Mouse (Mus musculus): Measurements from ENCODE around the gene Aff1. TPM values are rescaled to one million over a fixed set of nuclear protein-coding genes. Genes with fewer than 3 reads are reported as not detected.

Aff1 gene
- polyA plus RNA-seq, 1 experiment, result 23.3 TPM

GRCm38 (mm10) chr5:103727777-103728395, 35.7 kb downstream of the Aff1 start:
- Histone ChIP-seq H3K36me3 (ENCODE audit: control insufficient read depth, insufficient read depth, low read length, poor library complexity, severe bottlenecking) (no peaks in the 10 kb centered on the region), H3K9ac (ENCODE audit: low read depth, poor library complexity, severe bottlenecking) (no peak overlapping the region), H3K9me3 (replicated peaks; ENCODE audit: control insufficient read depth, insufficient read depth, low read length, poor library complexity, severe bottlenecking) (no peaks in the 10 kb centered on the region), H3K27me3 (ENCODE audit: control insufficient read depth, insufficient read depth, low read length, poor library complexity, severe bottlenecking) (no peaks in the 10 kb centered on the region), H3K27ac (ENCODE audit: insufficient read depth, low read length) (no peak overlapping the region), H3K4me3 (ENCODE audit: low read depth, low read length) (no peak overlapping the region), H3K4me1 (ENCODE audit: control insufficient read depth, insufficient read depth, low read length) (peaks cover 15% of the 10 kb centered on the region)
- TF ChIP-seq CTCF (IDR thresholded peaks at IDR 0.05; ENCODE audit: low read depth, low read length) (no peak), POLR2A (IDR thresholded peaks at IDR 0.05; ENCODE audit: insufficient read depth, low read length) (no peak), EP300 (IDR thresholded peaks at IDR 0.05; ENCODE audit: insufficient read depth, low read depth, low read length) (no peak)

GRCm38 (mm10) chr5:103729225-103729624, 37.1 kb downstream of the Aff1 start:
- TF ChIP-seq EP300 (IDR thresholded peaks at IDR 0.05; ENCODE audit: insufficient read depth, low read depth, low read length) (no peak), CTCF (IDR thresholded peaks at IDR 0.05; ENCODE audit: low read depth, low read length) (no peak), POLR2A (IDR thresholded peaks at IDR 0.05; ENCODE audit: insufficient read depth, low read length) (no peak)
- H3K27me3 ChIP-seq (ENCODE audit: control insufficient read depth, insufficient read depth, low read length, poor library complexity, severe bottlenecking), result no peaks in the 10 kb centered on the region
- no peak overlapping the region for H3K9ac ChIP-seq (ENCODE audit: low read depth, poor library complexity, severe bottlenecking)
- no peak overlapping the region for H3K4me3 ChIP-seq (ENCODE audit: low read depth, low read length)
- no peaks in the 10 kb centered on the region for H3K36me3 ChIP-seq (ENCODE audit: control insufficient read depth, insufficient read depth, low read length, poor library complexity, severe bottlenecking)
- no peaks in the 10 kb centered on the region for H3K9me3 ChIP-seq (replicated peaks; ENCODE audit: control insufficient read depth, insufficient read depth, low read length, poor library complexity, severe bottlenecking)
- peaks cover 15% of the 10 kb centered on the region for H3K4me1 ChIP-seq (ENCODE audit: control insufficient read depth, insufficient read depth, low read length)
- H3K27ac ChIP-seq (ENCODE audit: insufficient read depth, low read length), result no peak overlapping the region

GRCm38 (mm10) chr5:103730142-103730541, 38.0 kb downstream of the Aff1 start:
- Histone ChIP-seq H3K4me1 (ENCODE audit: control insufficient read depth, insufficient read depth, low read length) (peaks cover 15% of the 10 kb centered on the region), H3K9ac (ENCODE audit: low read depth, poor library complexity, severe bottlenecking) (no peak overlapping the region), H3K27me3 (ENCODE audit: control insufficient read depth, insufficient read depth, low read length, poor library complexity, severe bottlenecking) (no peaks in the 10 kb centered on the region), H3K36me3 (ENCODE audit: control insufficient read depth, insufficient read depth, low read length, poor library complexity, severe bottlenecking) (no peaks in the 10 kb centered on the region), H3K27ac (ENCODE audit: insufficient read depth, low read length) (no peak overlapping the region), H3K4me3 (ENCODE audit: low read depth, low read length) (no peak overlapping the region), H3K9me3 (replicated peaks; ENCODE audit: control insufficient read depth, insufficient read depth, low read length, poor library complexity, severe bottlenecking) (no peaks in the 10 kb centered on the region)
- TF ChIP-seq EP300 (IDR thresholded peaks at IDR 0.05; ENCODE audit: insufficient read depth, low read depth, low read length) (no peak), POLR2A (IDR thresholded peaks at IDR 0.05; ENCODE audit: insufficient read depth, low read length) (no peak), CTCF (IDR thresholded peaks at IDR 0.05; ENCODE audit: low read depth, low read length) (no peak)

GRCm38 (mm10) chr5:103730727-103731126, 38.6 kb downstream of the Aff1 start:
- Histone ChIP-seq H3K4me1 (ENCODE audit: control insufficient read depth, insufficient read depth, low read length) (peaks cover 15% of the 10 kb centered on the region), H3K27ac (ENCODE audit: insufficient read depth, low read length) (no peak overlapping the region), H3K27me3 (ENCODE audit: control insufficient read depth, insufficient read depth, low read length, poor library complexity, severe bottlenecking) (no peaks in the 10 kb centered on the region), H3K4me3 (ENCODE audit: low read depth, low read length) (no peak overlapping the region), H3K36me3 (ENCODE audit: control insufficient read depth, insufficient read depth, low read length, poor library complexity, severe bottlenecking) (no peaks in the 10 kb centered on the region), H3K9ac (ENCODE audit: low read depth, poor library complexity, severe bottlenecking) (no peak overlapping the region), H3K9me3 (replicated peaks; ENCODE audit: control insufficient read depth, insufficient read depth, low read length, poor library complexity, severe bottlenecking) (no peaks in the 10 kb centered on the region)
- TF ChIP-seq POLR2A (IDR thresholded peaks at IDR 0.05; ENCODE audit: insufficient read depth, low read length) (no peak), EP300 (IDR thresholded peaks at IDR 0.05; ENCODE audit: insufficient read depth, low read depth, low read length) (no peak), CTCF (IDR thresholded peaks at IDR 0.05; ENCODE audit: low read depth, low read length) (no peak)

- no peaks in the 10 kb centered on the region for H3K9me3 ChIP-seq (replicated peaks; ENCODE audit: control insufficient read depth, insufficient read depth, low read length, poor library complexity, severe bottlenecking)
- H3K9ac ChIP-seq (ENCODE audit: low read depth, poor library complexity, severe bottlenecking), result no peak overlapping the region
Measured at GRCm38 (mm10) chr5:103732581-103732980, 40.4 kb downstream of the Aff1 start.

GRCm38 (mm10) chr5:103735411-103736112, 43.4 kb downstream of the Aff1 start:
- no peak for TF ChIP-seq POLR2A (IDR thresholded peaks at IDR 0.05; ENCODE audit: insufficient read depth, low read length)
- TF ChIP-seq EP300 (IDR thresholded peaks at IDR 0.05; ENCODE audit: insufficient read depth, low read depth, low read length), result 0 out of 2 replicates have a peak, but pooled peaks have one; percentile 17
- TF ChIP-seq CTCF (IDR thresholded peaks at IDR 0.05; ENCODE audit: low read depth, low read length), result no peak
- H3K27ac ChIP-seq (ENCODE audit: insufficient read depth, low read length), result peak overlapping the region; percentile 44
- peaks cover 7% of the 10 kb centered on the region for H3K4me1 ChIP-seq (ENCODE audit: control insufficient read depth, insufficient read depth, low read length)
- no peaks in the 10 kb centered on the region for H3K9me3 ChIP-seq (replicated peaks; ENCODE audit: control insufficient read depth, insufficient read depth, low read length, poor library complexity, severe bottlenecking)
- H3K4me3 ChIP-seq (ENCODE audit: low read depth, low read length), result no peak overlapping the region
- H3K27me3 ChIP-seq (ENCODE audit: control insufficient read depth, insufficient read depth, low read length, poor library complexity, severe bottlenecking), result no peaks in the 10 kb centered on the region
- no peaks in the 10 kb centered on the region for H3K36me3 ChIP-seq (ENCODE audit: control insufficient read depth, insufficient read depth, low read length, poor library complexity, severe bottlenecking)
- H3K9ac ChIP-seq (ENCODE audit: low read depth, poor library complexity, severe bottlenecking), result no peak overlapping the region

More at GRCm38 (mm10) chr5:103732581-103732980, 40.4 kb downstream of the Aff1 start:
- TF ChIP-seq EP300 (IDR thresholded peaks at IDR 0.05; ENCODE audit: insufficient read depth, low read depth, low read length), result no peak
- no peak for TF ChIP-seq CTCF (IDR thresholded peaks at IDR 0.05; ENCODE audit: low read depth, low read length)
- no peak for TF ChIP-seq POLR2A (IDR thresholded peaks at IDR 0.05; ENCODE audit: insufficient read depth, low read length)
- H3K4me1 ChIP-seq (ENCODE audit: control insufficient read depth, insufficient read depth, low read length), result peaks cover 12% of the 10 kb centered on the region
- H3K27ac ChIP-seq (ENCODE audit: insufficient read depth, low read length), result peak overlapping the region; percentile 59
- H3K36me3 ChIP-seq (ENCODE audit: control insufficient read depth, insufficient read depth, low read length, poor library complexity, severe bottlenecking), result no peaks in the 10 kb centered on the region
- no peak overlapping the region for H3K4me3 ChIP-seq (ENCODE audit: low read depth, low read length)
- no peaks in the 10 kb centered on the region for H3K27me3 ChIP-seq (ENCODE audit: control insufficient read depth, insufficient read depth, low read length, poor library complexity, severe bottlenecking)
